Mouse (Mus musculus) liver, postnatal 0 days (tissue): Measurements from ENCODE around the gene Ctf2. TPM values are rescaled to one million over a fixed set of nuclear protein-coding genes. Genes with fewer than 3 reads are reported as not detected.
A peak's percentile ranks its signal among the peaks of the same experiment; 100 is the strongest.

Experiments
- ATAC-seq: fragments of 200-750 bp; cut with Nextera tagmentation; 2 replicates; pipeline ENCODE4 v1.8.0; 2017; ENCODE audit warnings: mild to moderate bottlenecking, moderate library complexity
- DNase-seq: peaks from one replicate; pipeline ENCODE4 v3.0.0-alpha.2; 2016
- H3K27ac ChIP-seq: fragments of 300-500 bp; sonication (generic); 2 replicates; pipeline ENCODE4 v1.5.1; 2014; ENCODE audit warnings: antibody characterized with exemption, moderate library complexity, mild to moderate bottlenecking, low read depth
- H3K27me3 ChIP-seq: fragments of 300-500 bp; sonication (generic); 2 replicates; pipeline ENCODE4 v1.6.1; 2014; ENCODE audit warnings: low read length, control low read depth, mixed read lengths; ENCODE audit not compliant: insufficient read depth
- H3K36me3 ChIP-seq: fragments of 300-500 bp; sonication (generic); replicated peaks from 2 replicates; pipeline ENCODE4 v1.6.1; 2014; ENCODE audit warnings: mild to moderate bottlenecking, control low read depth, low read length, moderate library complexity, mixed read lengths; ENCODE audit not compliant: insufficient read depth
- H3K4me1 ChIP-seq: fragments of 300-500 bp; sonication (generic); 2 replicates; pipeline ENCODE4 v1.6.1; 2014; ENCODE audit warnings: antibody characterized with exemption, mild to moderate bottlenecking, control low read depth; ENCODE audit not compliant: insufficient read depth
- H3K4me2 ChIP-seq: fragments of 300-500 bp; sonication (generic); 2 replicates; pipeline ENCODE4 v1.6.1; 2014; ENCODE audit warnings: low read depth, mild to moderate bottlenecking, low read length, moderate library complexity, mixed read lengths
- H3K4me3 ChIP-seq: fragments of 300-500 bp; sonication (generic); 2 replicates; pipeline ENCODE4 v1.5.1; 2014; ENCODE audit warnings: low read depth, low read length
- H3K9ac ChIP-seq: fragments of 300-500 bp; sonication (generic); replicated peaks from 2 replicates; pipeline ENCODE4 v1.6.1; 2014; ENCODE audit warnings: mild to moderate bottlenecking, moderate library complexity
- H3K9me3 ChIP-seq: fragments of 300-500 bp; sonication (generic); 2 replicates; pipeline ENCODE4 v1.6.1; 2016; ENCODE audit warnings: mild to moderate bottlenecking, control low read depth, low read length, mixed read lengths
- CTCF ChIP-seq: sonication (generic); IDR thresholded peaks from 2 replicates; pipeline ENCODE4 v1.5.1; 2016; ENCODE audit warnings: antibody characterized with exemption, low read depth
- EP300 ChIP-seq: IDR thresholded peaks from 2 replicates; pipeline ENCODE4 v1.6.1; 2016; ENCODE audit warnings: antibody characterized with exemption, low read depth, mild to moderate bottlenecking
- WGBS: fragments of 180-500 bp; shearing (Covaris S2); extraction: QIAGEN DNeasy Blood & Tissue Kit; methylation state at CpG from one replicate; pipeline ENCODE4 v1.1.7; 2014; ENCODE audit not compliant: insufficient replicate concordance; 5-methylcytosine and 5-hydroxymethylcytosine counted together
- polyA plus RNA-seq: library from polyadenylated mRNA; unstranded; fragments of >200 nt; fragmentation: Nextera tagmentation; extraction: Ambion mirVana; gene quantifications from 2 replicates; pipeline ENCODE4 v1.2.1, GENCODE M21; 2015

The Ctf2 gene
- polyA plus RNA-seq, 1 experiment from 2014 or later, result not detected

GRCm38 (mm10) chr7:127768997-127769593, 37.1 kb upstream of the Ctf2 start:
- no peak for TF ChIP-seq CTCF
- TF ChIP-seq EP300, result no peak
- Histone ChIP-seq H3K27ac (peak overlapping the region; percentile 95), H3K27me3 (no peaks in the 10 kb centered on the region), H3K36me3 (no peaks in the 10 kb centered on the region), H3K4me2 (peak overlapping the region; percentile 79), H3K9me3 (no peaks in the 10 kb centered on the region), H3K4me1 (peaks cover 37% of the 10 kb centered on the region), H3K9ac (peak overlapping the region; percentile 88), H3K4me3 (peak overlapping the region; percentile 74)
- peak; percentile 84 for DNase-seq
- WGBS, result 2% methylated on average over 16 of the region's 16 CpGs
- ATAC-seq, result peak; percentile 47

GRCm38 (mm10) chr7:127768346-127768996, 36.5 kb upstream of the Ctf2 start:
- Histone ChIP-seq H3K9ac (peak overlapping the region; percentile 59), H3K4me1 (peaks cover 37% of the 10 kb centered on the region), H3K4me3 (peak overlapping the region; percentile 74), H3K9me3 (no peaks in the 10 kb centered on the region), H3K27me3 (no peaks in the 10 kb centered on the region), H3K36me3 (0 out of 2 replicates have a peak, but pooled peaks cover 2% of the 10 kb centered on the region), H3K4me2 (peak overlapping the region; percentile 79), H3K27ac (peak overlapping the region; percentile 89; the same call in 1 of the 2 replicates)
- no peak for ATAC-seq
- peak; percentile 55 for TF ChIP-seq CTCF
- TF ChIP-seq EP300, result no peak
- 56% methylated on average over 13 of the region's 13 CpGs for WGBS
- no peak for DNase-seq

GRCm38 (mm10) chr7:127767671-127768345, 35.8 kb upstream of the Ctf2 start:
- DNase-seq (no peak), ATAC-seq (peak; percentile 28)
- WGBS, result 82% methylated on average over 19 of the region's 19 CpGs
- TF ChIP-seq CTCF (no peak), EP300 (no peak)
- Histone ChIP-seq H3K9ac (peak overlapping the region; percentile 59), H3K27me3 (no peaks in the 10 kb centered on the region), H3K4me1 (peaks cover 37% of the 10 kb centered on the region), H3K9me3 (no peaks in the 10 kb centered on the region), H3K4me2 (peak overlapping the region; percentile 79), H3K27ac (peak overlapping the region; percentile 89), H3K4me3 (peak overlapping the region; percentile 74), H3K36me3 (0 out of 2 replicates have a peak, but pooled peaks cover 2% of the 10 kb centered on the region)

GRCm38 (mm10) chr7:127766851-127767609, 35.1 kb upstream of the Ctf2 start:
- H3K9me3 ChIP-seq, result no peaks in the 10 kb centered on the region
- DNase-seq (peak; percentile 76), ATAC-seq (peak; percentile 86)
- peak overlapping the region; percentile 79 for H3K4me2 ChIP-seq
- peak overlapping the region; percentile 89 for H3K27ac ChIP-seq
- peaks cover 34% of the 10 kb centered on the region for H3K4me1 ChIP-seq
- TF ChIP-seq CTCF (peak; percentile 49), EP300 (peak; percentile 81)
- peak overlapping the region; percentile 74 for H3K4me3 ChIP-seq
- peak overlapping the region; percentile 59 for H3K9ac ChIP-seq
- 51% methylated on average over 17 of the region's 17 CpGs for whole genome bisulfite sequencing
- 0 out of 2 replicates have a peak, but pooled peaks cover 4% of the 10 kb centered on the region for H3K36me3 ChIP-seq
- H3K27me3 ChIP-seq, result no peaks in the 10 kb centered on the region

GRCm38 (mm10) chr7:127765756-127766155, 33.8 kb upstream of the Ctf2 start:
- Histone ChIP-seq H3K4me1 (peaks cover 24% of the 10 kb centered on the region), H3K27me3 (no peaks in the 10 kb centered on the region), H3K9ac (no peak overlapping the region), H3K9me3 (no peaks in the 10 kb centered on the region), H3K27ac (no peak overlapping the region), H3K36me3 (0 out of 2 replicates have a peak, but pooled peaks cover 4% of the 10 kb centered on the region), H3K4me2 (no peak overlapping the region), H3K4me3 (no peak overlapping the region)
- no peak for DNase-seq
- TF ChIP-seq EP300 (no peak), CTCF (no peak)
- ATAC-seq, result no peak
- 59% methylated on average over 2 of the region's 2 CpGs for WGBS

- H3K9ac ChIP-seq, result no peak overlapping the region
- no peaks in the 10 kb centered on the region for H3K27me3 ChIP-seq
- no peak for ATAC-seq
- H3K27ac ChIP-seq, result no peak overlapping the region
- H3K4me3 ChIP-seq, result no peak overlapping the region
- peaks cover 13% of the 10 kb centered on the region for H3K4me1 ChIP-seq
- WGBS, result 77% methylated on average over 4 of the region's 4 CpGs
- H3K4me2 ChIP-seq, result no peak overlapping the region
- DNase-seq, result no peak
- H3K36me3 ChIP-seq, result 0 out of 2 replicates have a peak, but pooled peaks cover 4% of the 10 kb centered on the region
- TF ChIP-seq CTCF, result no peak
- TF ChIP-seq EP300, result no peak
- no peaks in the 10 kb centered on the region for H3K9me3 ChIP-seq
Observed at GRCm38 (mm10) chr7:127763642-127764041, 31.7 kb upstream of the Ctf2 start.
